Mouse (Mus musculus) heart, postnatal 25 days (tissue): Measurements from ENCODE around the gene Vwa1. TPM values are rescaled to one million over a fixed set of nuclear protein-coding genes. Genes with fewer than 3 reads are reported as not detected.

ENCODE experiments used
- DNase-seq: peaks from one replicate; pipeline ENCODE4 v3.0.0; 2022; ENCODE audit warnings: low spot score
- intact Hi-C: fragments of 180-260 bp; cut with DNase I; formaldehyde crosslinking; loops from one replicate; pipeline ENCODE4 v1.15.1; 2025
- total RNA-seq, 2 experiments: library from RNA; stranded (reverse); gene quantifications; 2 replicates each; pipeline ENCODE4 v1.2.3; 2021

Gene Vwa1
- total RNA-seq, 2 experiments from 2014 or later, result 7.9 to 9.4 TPM

DNA sequence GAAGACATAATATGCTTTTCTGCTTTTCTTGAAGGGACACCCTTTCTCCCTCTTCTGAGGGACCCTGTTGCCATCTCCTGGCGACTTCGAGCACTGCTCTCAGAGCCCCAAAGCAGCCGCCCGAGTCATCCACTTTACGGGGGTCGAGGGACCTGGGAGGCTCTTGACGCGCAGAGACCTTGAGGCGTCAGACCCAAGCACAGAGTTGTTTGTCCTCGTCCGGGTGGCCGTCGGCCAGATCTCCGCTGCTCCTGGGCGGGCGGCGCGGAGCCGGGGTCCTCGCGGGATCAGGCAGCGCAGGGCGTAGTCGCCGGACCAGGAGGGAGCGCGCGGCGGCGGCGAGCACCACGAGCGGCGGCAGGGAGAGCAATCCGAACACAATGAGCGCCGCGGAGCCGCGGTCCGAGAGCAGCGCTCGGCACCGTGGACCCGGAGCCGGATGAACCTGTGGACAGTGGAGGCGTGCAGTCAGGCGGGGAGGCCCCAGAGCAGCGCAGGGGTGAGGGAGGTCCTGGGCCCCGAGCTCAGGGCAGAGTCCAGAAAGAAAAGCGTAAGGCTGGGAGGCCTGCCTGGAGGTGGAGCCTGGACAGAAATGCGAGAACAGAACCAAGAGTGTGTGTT is 9.7 kb upstream of the Vwa1 start:
- intact Hi-C loops, result no loop called here
- DNase-seq, result peak; percentile 69

DNA sequence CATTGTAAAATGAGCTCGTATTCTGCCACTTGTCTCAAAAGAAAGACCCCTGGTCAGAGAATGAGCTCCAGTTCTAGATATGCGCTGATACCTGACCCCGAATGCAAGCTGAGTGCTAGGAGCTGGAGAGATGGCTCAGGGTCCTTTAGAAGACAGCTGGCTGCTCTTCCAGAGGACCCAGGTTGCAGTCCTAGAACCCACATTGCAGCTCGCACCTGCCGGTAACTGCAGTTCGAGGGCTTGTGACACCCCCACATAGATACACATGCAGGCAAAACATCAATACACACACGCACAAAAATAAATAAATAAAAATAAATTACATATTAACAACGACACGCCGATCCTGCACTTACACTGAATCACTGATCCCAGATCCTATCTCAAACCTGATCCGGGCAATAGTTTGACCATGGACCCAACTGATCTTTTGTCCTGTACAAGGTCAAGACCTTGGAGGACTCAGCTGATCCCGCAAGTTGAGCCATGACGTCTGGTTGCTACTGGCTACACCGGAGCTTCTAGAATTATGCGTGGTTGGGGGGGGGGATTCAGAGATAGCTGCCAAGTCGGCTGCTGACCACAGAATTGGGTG is 9.1 kb upstream of the Vwa1 start:
- intact Hi-C loops, result no loop called here
- DNase-seq, result no peak

DNA sequence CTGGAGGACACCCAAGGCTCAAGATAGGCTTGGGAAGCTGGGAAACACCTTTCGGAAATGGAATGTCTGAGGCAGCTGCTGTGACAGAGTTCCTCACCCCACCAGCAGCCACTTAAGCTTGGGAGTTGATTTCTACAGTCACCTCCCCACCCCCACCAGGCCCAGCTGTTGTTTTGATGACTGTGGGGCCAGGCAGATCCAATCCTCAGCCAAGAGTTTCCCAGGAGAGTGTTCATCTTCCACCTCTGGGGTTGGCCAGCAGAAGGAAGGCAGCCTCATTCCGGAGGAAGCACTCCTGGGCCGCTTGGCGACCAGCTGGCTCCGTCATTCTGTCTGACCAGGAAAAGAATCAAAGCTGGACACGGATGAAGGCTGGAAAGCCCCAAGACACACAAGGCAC is 6.4 kb upstream of the Vwa1 start:
- DNase-seq, result peak; percentile 78
- intact Hi-C loops, result no loop called here

DNA sequence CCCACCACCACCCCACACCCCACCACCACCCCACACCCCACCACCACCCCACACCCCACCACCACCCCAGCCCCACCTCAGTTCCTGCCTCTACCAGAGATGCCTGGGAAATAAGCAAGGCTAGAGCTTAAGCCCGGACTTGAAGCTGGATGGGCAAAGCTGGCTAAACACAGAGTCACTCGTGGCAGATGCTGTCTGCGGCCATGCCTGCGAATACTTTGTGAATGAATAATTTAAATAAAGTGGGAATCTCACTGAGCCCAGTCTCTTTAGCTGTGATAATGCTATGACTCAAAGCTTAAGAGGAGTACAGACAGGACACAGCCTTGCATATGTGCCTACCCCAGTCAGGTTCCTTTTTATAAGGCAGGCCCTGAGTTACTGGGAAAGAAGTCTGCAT is 5.0 kb upstream of the Vwa1 start:
- intact Hi-C loops, result no loop called here
- no peak for DNase-seq

DNA sequence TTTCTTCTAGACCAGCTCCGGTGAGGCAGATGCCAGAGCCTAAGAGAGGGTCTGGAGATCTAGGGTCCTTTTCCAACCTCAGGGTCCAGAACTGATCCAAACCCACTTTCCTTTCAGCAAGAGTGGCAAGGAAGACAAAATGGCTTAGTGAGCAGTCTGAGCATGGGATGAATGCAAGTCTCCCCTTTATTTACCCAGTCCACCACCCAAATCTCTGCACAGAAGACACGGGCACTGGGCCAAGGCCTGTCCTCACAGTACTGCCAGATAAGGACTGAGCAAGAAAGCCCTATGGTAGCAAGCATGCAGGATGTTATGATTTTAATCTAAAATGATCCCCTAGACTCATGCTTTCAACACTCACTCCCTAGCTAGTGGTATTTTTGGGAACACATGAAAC is 3.3 kb upstream of the Vwa1 start:
- intact Hi-C loops, result no loop called here
- DNase-seq, result no peak

DNA sequence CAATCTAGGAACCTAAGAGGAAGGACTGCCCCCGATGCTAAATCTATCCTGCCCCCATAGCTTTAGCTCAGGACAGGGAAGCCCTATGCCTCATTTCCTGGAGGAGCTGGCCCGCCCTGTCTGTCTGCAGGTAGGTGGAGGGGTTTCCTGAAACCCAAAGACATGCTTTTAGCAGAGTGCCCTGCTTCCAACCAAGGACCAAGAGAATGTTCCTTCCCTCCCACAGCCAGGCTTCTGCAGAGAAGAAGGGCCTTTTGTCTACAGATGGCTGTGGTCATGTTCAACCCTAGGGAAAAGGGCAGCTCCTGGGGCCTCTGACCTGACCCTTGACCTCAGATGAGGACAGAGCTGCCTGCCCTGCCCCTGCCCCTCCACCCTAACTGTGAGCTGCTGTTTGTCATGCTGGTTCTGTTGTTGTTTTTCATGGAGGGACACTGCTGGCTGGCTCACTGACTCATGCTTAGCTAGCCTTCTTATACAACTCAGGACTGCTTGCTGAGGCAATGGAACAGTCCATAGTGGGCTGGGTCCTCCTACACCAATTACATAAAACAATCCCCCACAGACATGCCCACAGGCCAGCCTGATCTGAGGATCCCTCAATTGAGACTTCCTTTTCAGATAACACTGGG is 2.3 kb upstream of the Vwa1 start:
- DNase-seq, result no peak
- intact Hi-C loops, result no loop called here

DNA sequence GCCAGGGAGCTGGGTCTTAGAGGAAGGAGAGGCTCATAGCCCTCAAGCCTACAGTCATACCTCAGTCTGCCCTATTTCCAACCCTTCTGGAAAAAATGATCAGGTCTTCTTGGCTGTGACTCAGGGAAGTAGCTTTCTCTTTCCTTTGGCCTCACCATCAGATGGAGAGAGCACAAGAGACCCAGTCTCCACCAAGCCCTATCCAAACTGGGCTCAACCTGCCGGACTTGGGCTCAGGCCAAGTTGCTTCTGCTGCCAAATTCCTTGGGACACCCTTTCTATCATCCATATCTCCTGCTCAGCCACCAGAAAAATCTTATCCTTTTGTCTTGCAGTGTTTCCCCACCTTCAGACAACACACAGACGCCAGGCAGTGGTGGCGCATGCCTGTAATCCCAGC is 1.4 kb upstream of the Vwa1 start:
- DNase-seq, result no peak
- intact Hi-C loops, result no loop called here

DNA sequence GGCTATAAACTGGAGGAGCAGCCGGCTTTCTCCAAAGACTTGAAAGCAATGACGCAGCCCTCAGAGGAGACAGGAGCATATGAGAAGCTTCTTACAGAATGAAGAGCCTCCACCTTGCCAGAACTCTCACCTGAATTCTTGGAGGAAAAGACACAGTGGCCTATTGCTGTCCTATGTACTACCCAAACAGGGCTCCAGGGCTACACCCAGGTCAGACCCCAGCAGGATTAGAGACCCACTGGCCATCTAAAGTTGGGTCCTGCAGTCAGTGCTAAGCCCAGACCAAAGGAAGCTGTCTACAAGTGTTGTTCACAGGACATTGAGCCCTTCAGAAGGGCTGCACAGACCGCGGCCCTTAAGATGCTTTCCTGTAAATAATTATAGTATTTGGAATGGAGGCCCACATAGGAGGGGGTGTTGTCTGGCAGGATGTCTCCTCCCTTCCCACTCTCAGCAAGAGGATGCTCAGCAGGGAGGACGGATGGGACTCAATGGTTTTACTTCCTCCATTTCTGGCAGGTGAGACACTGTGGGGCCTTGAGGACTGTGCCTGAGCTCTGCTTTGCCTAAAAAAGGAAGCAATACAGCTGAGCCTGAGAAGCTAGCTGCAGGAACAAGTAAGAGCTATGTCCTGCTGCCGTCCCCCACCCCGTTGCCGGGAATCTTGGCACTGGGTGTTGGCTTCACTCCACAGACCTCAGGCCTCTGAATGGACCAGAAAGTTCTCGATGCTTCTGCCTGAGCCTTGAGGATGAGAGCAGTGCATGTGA is 658 bp upstream of the Vwa1 start:
- peak; percentile 78 for DNase-seq
- intact Hi-C loops, result no loop called here

DNA sequence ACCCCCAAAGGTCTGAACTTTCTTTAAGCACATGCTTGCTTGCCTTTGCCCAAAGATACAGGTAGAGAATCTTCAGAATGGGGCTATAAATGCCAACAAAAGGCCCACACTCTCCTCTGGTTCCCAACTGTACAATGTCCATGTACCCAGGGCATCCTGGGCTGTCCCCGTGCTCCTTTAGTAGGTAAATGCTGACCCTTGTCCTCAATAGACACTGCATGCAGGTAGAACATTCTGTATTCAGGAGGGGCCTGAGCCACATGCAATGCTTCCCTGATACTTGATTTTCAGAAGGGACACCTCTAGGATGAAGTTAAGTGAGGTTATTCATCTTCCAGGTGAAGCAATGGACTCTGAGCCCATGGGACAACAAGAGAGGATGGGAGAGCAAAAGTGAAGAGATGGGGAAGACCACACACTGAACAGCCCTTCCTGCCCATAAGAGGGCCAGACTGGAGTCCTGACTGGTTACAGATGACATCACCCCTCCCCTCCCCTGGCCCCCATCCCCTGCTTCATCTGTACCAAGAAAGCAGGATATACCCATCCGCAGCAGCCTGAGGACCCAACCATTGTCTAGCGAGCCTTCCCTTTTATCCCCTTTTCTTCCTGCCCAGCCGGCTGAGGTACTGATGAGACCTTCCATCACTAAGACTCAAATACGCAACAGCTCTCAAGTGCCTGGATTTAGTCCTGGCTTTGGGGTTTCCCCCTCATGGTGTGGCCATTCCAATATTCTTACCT is 991 bp downstream of the Vwa1 start:
- DNase-seq, result no peak
- intact Hi-C loops, result no loop called here

DNA sequence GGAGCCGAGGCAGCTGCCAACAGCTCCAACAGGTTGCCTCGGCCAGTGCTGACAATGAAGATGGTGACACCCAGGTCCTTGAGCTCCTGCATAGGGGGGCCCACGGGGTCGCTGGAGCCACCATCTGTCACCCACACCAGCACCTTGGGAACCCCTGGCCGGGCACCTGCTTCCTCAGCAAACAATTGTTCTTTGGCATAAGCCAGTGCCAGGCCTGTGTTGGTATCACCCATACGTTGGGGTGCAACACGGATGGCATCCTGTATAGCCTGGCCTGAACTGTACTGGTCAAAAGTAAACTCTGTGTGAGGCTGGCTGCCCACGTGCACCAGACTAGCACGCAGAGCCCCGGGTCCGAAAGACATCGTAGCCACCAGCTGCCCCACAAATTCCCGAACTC is 1.7 kb downstream of the Vwa1 start:
- DNase-seq, result no peak
- intact Hi-C loops, result no loop called here

DNA sequence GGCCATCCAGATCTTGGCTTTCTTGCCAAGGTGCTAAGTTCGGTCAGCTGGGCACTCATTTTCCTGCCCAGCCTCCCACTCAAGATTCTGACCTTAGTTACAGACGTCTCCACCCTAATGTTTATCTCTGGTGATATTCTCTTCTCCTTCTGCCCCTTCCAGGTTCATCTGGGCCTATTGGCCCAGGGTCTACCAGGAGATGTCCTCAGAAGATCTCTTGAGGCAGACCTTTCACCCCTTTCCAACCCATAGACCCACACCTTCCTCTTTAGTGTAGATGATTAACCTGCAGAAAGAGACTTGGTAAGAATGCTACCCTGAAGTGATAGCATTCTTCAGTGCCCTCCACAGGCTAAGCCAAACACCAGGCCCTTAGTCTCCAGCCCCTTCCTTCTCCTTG is 2.8 kb downstream of the Vwa1 start:
- intact Hi-C loops, result loop anchor here (1.0 to 2.0 kb wide), 2 partner anchors 14 to 51 kb away; partner anchors contain the start of gene Tmem88b
- DNase-seq, result no peak

DNA sequence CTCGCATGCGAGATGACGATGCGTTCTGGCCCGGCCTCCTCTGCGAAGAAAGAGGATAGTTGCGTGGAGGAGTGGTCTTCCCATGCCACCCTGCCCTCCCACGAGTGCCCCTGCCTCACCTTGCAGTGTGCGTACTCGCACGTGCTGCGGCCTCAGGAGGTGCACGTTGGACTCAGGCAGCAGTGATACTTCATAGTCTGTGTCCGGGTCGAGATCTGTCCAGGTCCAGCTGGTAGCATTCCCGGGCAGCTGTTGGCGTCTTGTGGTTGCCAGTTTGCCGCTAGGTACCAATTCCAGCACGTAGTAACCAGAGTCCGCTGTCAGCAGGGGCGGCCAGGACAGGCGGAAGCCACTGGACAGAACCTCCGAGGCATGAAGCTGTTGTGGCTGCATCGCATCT is 3.9 kb downstream of the Vwa1 start:
- intact Hi-C loops, result loop anchor here (1.0 to 2.0 kb wide), 2 partner anchors 15 to 50 kb away; partner anchors contain the start of gene Tmem88b
- no peak for DNase-seq

DNA sequence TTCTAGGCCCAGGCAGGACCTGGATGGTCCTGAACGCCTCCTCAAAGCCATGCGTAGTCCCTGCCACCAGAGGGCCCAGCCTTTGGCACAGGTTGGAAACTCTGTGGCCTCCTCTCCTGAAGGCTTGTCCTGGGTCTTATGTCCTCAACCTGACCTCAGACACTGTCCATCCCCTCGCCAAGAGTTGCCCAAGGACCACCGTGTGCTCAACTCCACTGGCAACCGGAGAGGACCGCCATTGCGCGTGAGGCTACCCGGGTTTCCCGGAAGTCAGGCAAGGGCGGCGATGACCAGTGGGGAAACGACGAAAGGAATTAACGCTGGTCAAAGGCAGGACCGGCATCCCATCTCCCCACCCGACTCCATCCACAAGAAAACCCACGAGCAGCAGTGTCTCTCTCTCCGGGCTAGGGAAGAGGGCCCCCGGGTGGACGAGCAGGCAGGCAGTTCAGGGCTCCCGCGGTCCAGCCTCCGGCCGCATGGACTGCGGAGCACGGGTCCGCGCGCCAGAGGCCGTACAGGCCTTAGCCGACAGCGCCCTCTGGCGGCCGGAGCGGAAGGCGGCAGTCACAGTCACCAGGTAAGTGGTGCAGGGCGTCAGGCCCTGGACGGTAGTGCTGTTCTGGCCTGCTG is 4.5 kb downstream of the Vwa1 start:
- DNase-seq, result peak; percentile 76
- intact Hi-C loops, result loop anchor here (2.0 to 5.0 kb wide), 2 partner anchors 32 to 49 kb away; partner anchors contain the start of gene Mrpl20

DNA sequence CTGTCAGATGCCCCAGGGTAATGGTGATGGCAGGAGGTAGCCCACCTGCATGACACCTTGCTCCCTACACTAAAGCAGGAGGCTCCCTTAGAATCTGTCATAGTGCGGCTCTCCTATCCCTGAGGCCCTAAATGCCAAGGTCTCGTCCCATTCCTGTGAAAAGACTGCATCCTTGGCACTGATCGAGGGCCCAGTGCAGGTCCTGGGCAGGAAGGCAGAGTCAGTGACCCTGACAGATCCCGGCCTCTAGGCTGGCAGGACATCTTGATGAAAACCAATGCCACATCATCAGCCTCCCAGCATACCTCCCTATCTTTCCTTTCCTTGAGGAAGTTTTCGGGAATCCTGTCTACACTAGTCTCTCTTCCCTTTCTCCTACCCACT is 5.0 kb downstream of the Vwa1 start:
- intact Hi-C loops, result loop anchor here (5.0 kb wide), 1 partner anchor 33 kb away; the partner anchor contains the start of gene Mrpl20
- no peak for DNase-seq

DNA sequence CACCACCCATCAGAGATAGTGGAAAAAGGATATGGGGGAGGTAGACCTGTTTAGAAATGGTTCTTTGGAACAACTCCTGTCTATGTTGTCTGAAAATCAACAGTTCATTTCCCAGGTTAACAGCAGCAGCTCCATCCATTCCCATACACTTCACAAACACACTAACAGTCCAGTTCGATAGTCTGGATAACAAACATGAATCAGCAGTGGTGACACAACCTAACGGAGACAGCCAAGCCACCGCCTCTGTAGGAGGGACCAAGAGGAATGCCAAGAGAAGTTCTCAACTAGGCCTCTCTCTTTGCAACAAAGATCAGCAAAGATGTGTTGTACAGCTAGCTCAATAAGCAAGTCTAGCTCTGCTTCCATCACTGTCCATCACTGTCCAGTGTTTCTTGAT is 12.1 kb downstream of the Vwa1 start:
- intact Hi-C loops, result no loop called here
- no peak for DNase-seq

DNA sequence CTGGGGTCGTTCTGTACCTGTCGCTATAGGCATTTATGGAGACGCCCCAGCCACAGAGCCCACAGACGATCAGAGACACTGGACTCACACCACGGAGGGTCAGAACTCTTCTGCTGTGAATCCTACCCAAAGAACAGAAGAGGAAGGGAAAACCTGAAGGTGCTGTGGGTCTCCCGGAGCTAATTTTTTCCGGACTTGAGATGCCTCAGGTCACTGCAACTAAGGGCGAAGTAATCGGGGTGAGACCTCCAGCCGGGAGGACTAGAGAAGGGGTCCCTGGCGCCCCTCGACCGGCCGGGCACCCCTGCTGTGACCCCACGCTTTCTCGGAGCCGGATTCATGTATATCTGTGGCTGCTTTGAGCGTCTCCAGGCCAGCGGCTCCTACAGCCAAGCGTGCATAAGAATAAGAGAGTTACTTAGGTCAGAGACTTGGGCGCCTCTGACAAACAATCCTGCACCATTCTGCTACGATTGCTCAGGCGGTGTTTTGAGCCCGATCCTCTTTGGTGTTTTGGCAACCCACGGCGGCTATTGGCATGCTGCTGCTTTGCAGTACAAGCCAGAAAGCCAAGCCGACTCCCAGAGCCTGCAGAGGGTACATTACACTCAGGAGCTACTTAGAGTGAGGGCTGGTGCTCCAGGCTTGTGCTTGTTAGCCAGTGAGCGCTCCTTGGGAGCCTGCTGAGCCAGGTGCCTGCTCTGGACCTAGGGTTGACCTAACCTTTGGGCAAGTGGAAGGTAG is 13.0 kb downstream of the Vwa1 start:
- intact Hi-C loops, result no loop called here
- no peak for DNase-seq

DNA sequence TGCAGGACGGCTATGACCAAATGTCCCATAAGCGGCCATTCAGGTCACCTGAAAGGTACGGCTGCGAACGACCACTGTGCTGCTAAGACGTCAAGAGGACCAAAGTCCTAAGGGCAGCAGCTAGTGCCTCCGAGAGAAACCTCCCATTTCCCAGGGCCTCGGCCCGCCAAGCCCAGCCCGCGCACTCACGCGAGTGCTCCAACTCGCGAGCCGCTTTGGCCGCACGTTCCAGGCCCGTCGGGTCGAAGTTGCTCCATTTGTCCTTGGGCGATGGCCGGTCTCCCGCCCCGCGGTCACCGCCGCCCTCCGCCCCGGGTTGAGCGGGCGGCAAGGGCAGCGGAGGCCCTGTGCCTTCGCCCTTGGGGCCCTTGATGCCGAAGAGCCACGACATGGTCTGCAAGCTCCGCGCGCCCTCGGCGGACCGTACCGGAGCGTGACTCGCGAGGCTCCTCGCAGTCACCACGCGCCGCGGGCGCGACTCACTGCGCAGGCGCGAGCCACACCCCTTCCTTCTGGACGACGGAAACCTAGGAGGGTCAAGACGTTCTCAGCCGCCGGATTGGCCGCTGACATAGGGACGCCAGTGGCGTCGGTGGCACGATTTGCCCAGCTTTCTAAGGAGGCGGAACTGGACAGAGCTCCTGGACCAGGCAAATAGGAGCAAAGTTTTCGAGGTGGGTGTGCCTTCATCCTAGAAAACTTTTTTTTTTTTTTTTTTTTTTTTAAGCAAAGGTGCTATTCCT is 13.7 kb downstream of the Vwa1 start, which contains the start of gene Atad3a:
Atad3a (minus strand) TSS at position 481 of the 743 bp plus-strand sequence.
- peak; percentile 93 for DNase-seq
- intact Hi-C loops, result no loop called here
